Mouse (Mus musculus): ENCODE measurements around the gene Oprd1. TPM values are rescaled to one million over a fixed set of nuclear protein-coding genes. Genes with fewer than 3 reads are reported as not detected.

The Oprd1 gene
- total and polyA plus RNA-seq, 3 experiments, result 0.01 TPM; not detected in 2

DNA sequence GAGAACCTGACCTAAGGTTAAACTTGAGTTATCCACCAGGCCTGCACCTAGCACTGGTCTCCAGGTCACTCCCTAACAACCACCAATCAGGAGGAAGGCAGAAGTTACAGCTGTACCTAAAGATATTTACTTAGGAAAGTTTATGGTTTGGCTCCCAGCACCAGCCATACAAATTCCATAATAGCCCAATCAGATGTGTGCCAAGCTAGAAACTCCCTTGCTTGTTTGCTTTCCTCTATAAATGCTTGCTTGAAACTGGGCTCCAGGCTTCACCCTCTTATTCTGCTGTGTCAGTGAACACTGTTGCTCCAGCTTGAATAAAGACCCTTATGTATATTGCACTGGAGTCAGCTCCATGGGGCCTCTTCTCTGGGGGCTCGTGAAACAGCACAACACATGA lies 7.4 kb upstream of the Oprd1 start (continued):
- no peak for TF ChIP-seq KAT2A (conservative IDR thresholded peaks at IDR 0.05; ENCODE audit: low read depth, low read length)

GRCm38 (mm10) chr4:132146201-132146600 lies 1.9 kb upstream of the Oprd1 start:
- Histone ChIP-seq H3K36me3 (ENCODE audit: control insufficient read depth in 1 of 2, insufficient read depth in 2 of 2, low read length in 2 of 2) (peaks cover 0 to 3% of the 10 kb centered on the region in 2 experiments; a peak in 2 of 4 replicates), H3K4me3 (ENCODE audit: control insufficient read depth in 1 of 2, insufficient read depth in 1 of 2, low read depth in 2 of 2, low read length in 2 of 2) (no peak overlapping the region), H3K79me2 (ENCODE audit: control insufficient read depth, insufficient read depth, low read length, poor library complexity) (no peaks in the 10 kb centered on the region), H3K9ac (ENCODE audit: control insufficient read depth, low read depth, low read length, poor library complexity, severe bottlenecking) (no peak overlapping the region), H3K27me3 (ENCODE audit: control insufficient read depth in 1 of 2, insufficient read depth in 2 of 2, low read length in 2 of 2) (peaks cover 0 to 3% of the 10 kb centered on the region in 2 experiments; a peak in 2 of 4 replicates), H3K4me1 (ENCODE audit: control insufficient read depth in 1 of 2, insufficient read depth in 2 of 2, low read length in 2 of 2) (peaks cover 3 to 10% of the 10 kb centered on the region in 2 experiments), H3K9me3 (replicated peaks; ENCODE audit: insufficient read depth, low read length) (no peaks in the 10 kb centered on the region), H3K27ac (ENCODE audit: control insufficient read depth, low read depth, low read length) (no peak overlapping the region)
- DNase-seq (ENCODE audit: low read depth, low spot score), result peak; percentile 68
- TF ChIP-seq CHD2 (IDR thresholded peaks at IDR 0.05; ENCODE audit: low read length) (no peak), CTCF (IDR thresholded peaks at IDR 0.05 in 2 of 3, conservative IDR thresholded peaks at IDR 0.05 in 1 of 3; ENCODE audit: control insufficient read depth in 1 of 3, insufficient read depth in 1 of 3, low read depth in 2 of 3, low read length in 3 of 3, poor library complexity in 1 of 3, severe bottlenecking in 1 of 3) (peak; percentile 54 to 63 (median 61)), SMC3 (IDR thresholded peaks at IDR 0.05; ENCODE audit: low read depth, low read length) (peak; percentile 51), ZC3H11A (IDR thresholded peaks at IDR 0.05; ENCODE audit: low read depth, low read length) (peak; percentile 40; the same call in 1 of the 2 replicates), MXI1 (IDR thresholded peaks at IDR 0.05; ENCODE audit: low read depth, low read length) (no peak), RAD21 (IDR thresholded peaks at IDR 0.05; ENCODE audit: low read depth, low read length) (peak; percentile 55), ETS1 (IDR thresholded peaks at IDR 0.05; ENCODE audit: low read depth, low read length) (no peak), GABPA (IDR thresholded peaks at IDR 0.05; ENCODE audit: low read depth, low read length) (no peak), POLR2A (IDR thresholded peaks at IDR 0.05; ENCODE audit: control insufficient read depth in 1 of 2, insufficient read depth in 1 of 2, low read depth in 1 of 2, low read length in 2 of 2, poor library complexity in 1 of 2) (no peak)

DNA sequence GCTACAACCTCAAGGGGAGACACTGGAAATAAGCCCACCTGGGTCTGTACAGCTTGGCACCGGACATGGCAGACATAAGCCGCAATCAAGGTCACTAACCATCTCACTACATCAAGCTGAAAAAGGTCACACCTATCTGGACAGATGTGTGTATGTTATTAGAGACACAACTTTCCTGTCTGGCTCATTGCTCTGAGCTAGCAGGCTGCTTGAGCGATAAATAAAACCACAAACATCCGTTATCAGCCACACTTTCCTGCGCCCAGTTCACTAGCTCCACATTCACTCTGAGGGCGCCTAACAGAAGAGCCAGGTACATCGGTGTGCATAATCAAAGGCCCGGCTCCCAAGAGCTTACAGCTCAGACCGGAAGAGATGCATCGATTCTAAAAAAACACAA lies 806 bp upstream of the Oprd1 start:
- Histone ChIP-seq H3K9me3 (replicated peaks; ENCODE audit: insufficient read depth, low read length) (no peaks in the 10 kb centered on the region), H3K4me3 (ENCODE audit: control insufficient read depth in 1 of 2, insufficient read depth in 1 of 2, low read depth in 2 of 2, low read length in 2 of 2) (no peak overlapping the region), H3K27ac (ENCODE audit: control insufficient read depth, low read depth, low read length) (no peak overlapping the region), H3K36me3 (ENCODE audit: control insufficient read depth in 1 of 2, insufficient read depth in 2 of 2, low read length in 2 of 2) (peaks cover 0 to 3% of the 10 kb centered on the region in 2 experiments; a peak in 2 of 4 replicates), H3K9ac (ENCODE audit: control insufficient read depth, low read depth, low read length, poor library complexity, severe bottlenecking) (no peak overlapping the region), H3K4me1 (ENCODE audit: control insufficient read depth in 1 of 2, insufficient read depth in 2 of 2, low read length in 2 of 2) (peaks cover 3 to 10% of the 10 kb centered on the region in 2 experiments), H3K79me2 (ENCODE audit: control insufficient read depth, insufficient read depth, low read length, poor library complexity) (no peaks in the 10 kb centered on the region), H3K27me3 (ENCODE audit: control insufficient read depth in 1 of 2, insufficient read depth in 2 of 2, low read length in 2 of 2) (peaks cover 4 to 6% of the 10 kb centered on the region in 2 experiments)
- DNase-seq (ENCODE audit: low read depth, low spot score), result peak; percentile 83
- TF ChIP-seq RCOR1 (IDR thresholded peaks at IDR 0.05; ENCODE audit: low read depth, low read length), result peak; percentile 90
- TF ChIP-seq CTCF (IDR thresholded peaks at IDR 0.05 in 2 of 3, conservative IDR thresholded peaks at IDR 0.05 in 1 of 3; ENCODE audit: control insufficient read depth in 1 of 3, insufficient read depth in 1 of 3, low read depth in 2 of 3, low read length in 3 of 3, poor library complexity in 1 of 3, severe bottlenecking in 1 of 3), result no peak
- 0 out of 2 replicates have a peak, but pooled peaks have one; percentile 33 for TF ChIP-seq MAZ (IDR thresholded peaks at IDR 0.05; ENCODE audit: low read depth, low read length)
- TF ChIP-seq USF2 (IDR thresholded peaks at IDR 0.05; ENCODE audit: borderline replicate concordance in 1 of 2, insufficient read depth in 1 of 2, low read depth in 1 of 2, low read length in 2 of 2), result no peak
- TF ChIP-seq ETS1 (IDR thresholded peaks at IDR 0.05; ENCODE audit: low read depth, low read length), result peak; percentile 80
- TF ChIP-seq POLR2A (IDR thresholded peaks at IDR 0.05; ENCODE audit: control insufficient read depth in 1 of 2, insufficient read depth in 1 of 2, low read depth in 1 of 2, low read length in 2 of 2, poor library complexity in 1 of 2), result no peak
- TF ChIP-seq POLR2AphosphoS2 (IDR thresholded peaks at IDR 0.05; ENCODE audit: low read length), result no peak
- 0 out of 2 replicates have a peak, but pooled peaks have one; percentile 51 for TF ChIP-seq BHLHE40 (IDR thresholded peaks at IDR 0.05; ENCODE audit: borderline replicate concordance, low read depth, low read length)
- TF ChIP-seq ZKSCAN1 (IDR thresholded peaks at IDR 0.05; ENCODE audit: low read depth, low read length), result no peak
- TF ChIP-seq TCF12 (IDR thresholded peaks at IDR 0.05; ENCODE audit: low read depth, low read length), result peak; percentile 80
- no peak for TF ChIP-seq KAT2A (conservative IDR thresholded peaks at IDR 0.05; ENCODE audit: low read depth, low read length)
- no peak for TF ChIP-seq UBTF (IDR thresholded peaks at IDR 0.05; ENCODE audit: borderline replicate concordance, insufficient read depth, low read depth, low read length)
- no peak for TF ChIP-seq ZNF384 (IDR thresholded peaks at IDR 0.05; ENCODE audit: low read depth, low read length)
- no peak for TF ChIP-seq RAD21 (IDR thresholded peaks at IDR 0.05; ENCODE audit: low read depth, low read length)
- TF ChIP-seq ZC3H11A (IDR thresholded peaks at IDR 0.05; ENCODE audit: low read depth, low read length), result no peak
- no peak for TF ChIP-seq GABPA (IDR thresholded peaks at IDR 0.05; ENCODE audit: low read depth, low read length)
- no peak for TF ChIP-seq JUND (IDR thresholded peaks at IDR 0.05; ENCODE audit: low read depth, low read length)
- TF ChIP-seq SMC3 (IDR thresholded peaks at IDR 0.05; ENCODE audit: low read depth, low read length), result no peak
- TF ChIP-seq TBP (IDR thresholded peaks at IDR 0.05; ENCODE audit: low read depth, low read length), result peak; percentile 49; the same call in 1 of the 2 replicates
- TF ChIP-seq NRF1 (IDR thresholded peaks at IDR 0.05; ENCODE audit: insufficient read depth, low read depth, low read length, poor library complexity, severe bottlenecking), result no peak
- no peak for TF ChIP-seq NELFE (IDR thresholded peaks at IDR 0.05; ENCODE audit: low read depth, low read length)
- no peak for TF ChIP-seq E2F4 (IDR thresholded peaks at IDR 0.05; ENCODE audit: borderline replicate concordance, low read depth, low read length)
- peak; percentile 54 for TF ChIP-seq MXI1 (IDR thresholded peaks at IDR 0.05; ENCODE audit: low read depth, low read length)
- no peak for TF ChIP-seq ZMIZ1 (IDR thresholded peaks at IDR 0.05; ENCODE audit: low read depth, low read length)
- TF ChIP-seq TAL1 (IDR thresholded peaks at IDR 0.05; ENCODE audit: low read length), result peak; percentile 67
- peak; percentile 29; the same call in 1 of the 2 replicates for TF ChIP-seq MAX (IDR thresholded peaks at IDR 0.05; ENCODE audit: low read length)
